In the genomic region with DNA sequence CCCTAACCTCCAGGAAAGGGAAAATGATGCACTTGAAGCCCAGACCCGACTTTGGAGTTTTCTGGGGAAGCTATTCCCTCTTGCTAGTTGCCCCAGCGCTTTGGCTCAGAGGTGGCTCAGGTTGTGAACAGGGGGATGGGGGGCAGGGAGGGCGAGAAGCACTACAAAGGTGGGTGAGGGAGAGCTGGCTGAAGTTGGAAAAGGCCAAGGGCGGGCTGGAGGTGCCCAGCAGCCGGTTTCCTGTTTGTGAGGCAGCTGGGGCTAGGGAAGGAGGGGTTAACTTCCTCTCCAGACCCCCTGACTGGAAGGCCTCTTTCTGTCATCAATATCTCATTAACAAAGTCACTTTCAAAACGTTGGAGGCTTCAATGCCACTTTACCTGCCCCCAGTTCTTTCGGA, we compare ENCODE assay signal across 7 mouse cellular contexts. TPM values are rescaled to one million over a fixed set of nuclear protein-coding genes. Genes with fewer than 3 reads are reported as not detected.
DNase-seq lines count a peak whose midpoint lies in the region; ATAC-seq lines count a peak whose summit lies in the region.

No protein-coding gene starts in this region.

- no peak for ATAC-seq in liver, embryonic 12.5 days
- no peak for ATAC-seq in stomach, embryonic 14.5 days (ENCODE audit: insufficient number of reproducible peaks, insufficient read depth, low FRiP score, low read depth)

- H3K27ac ChIP-seq in liver, embryonic 12.5 days = peak overlapping the region; percentile 37; the same call in 1 of the 2 replicates
- peak overlapping the region; percentile 18; the same call in 1 of the 2 replicates for H3K27ac ChIP-seq in stomach, embryonic 14.5 days (ENCODE audit: low read length)

- 0 out of 2 replicates have a peak overlapping the region, but pooled peaks have one; percentile 13 for H3K9ac ChIP-seq in liver, embryonic 12.5 days
- no peak overlapping the region for H3K9ac ChIP-seq in stomach, embryonic 14.5 days (replicated peaks; ENCODE audit: low read depth, low read length)

- H3K27me3 ChIP-seq in liver, embryonic 12.5 days (replicated peaks) = peaks cover 58% of the 10 kb centered on the region
- no peaks in the 10 kb centered on the region for H3K27me3 ChIP-seq in stomach, embryonic 14.5 days (ENCODE audit: control insufficient read depth, insufficient read depth, low read length)

- WGBS in liver, embryonic 12.5 days (ENCODE audit: insufficient replicate concordance) = 12% methylated on average over 7 of the region's 7 CpGs
- WGBS in stomach, embryonic 14.5 days = 20% methylated on average over 7 of the region's 7 CpGs

- H3K4me3 ChIP-seq in liver, embryonic 12.5 days = peak overlapping the region; percentile 61
- H3K4me3 ChIP-seq in stomach, embryonic 14.5 days (ENCODE audit: low read depth, low read length) = peak overlapping the region; percentile 65

- peaks cover 42% of the 10 kb centered on the region for H3K4me1 ChIP-seq in liver, embryonic 12.5 days
- peaks cover 37% of the 10 kb centered on the region for H3K4me1 ChIP-seq in stomach, embryonic 14.5 days (ENCODE audit: control insufficient read depth, insufficient read depth, low read length)

- no peaks in the 10 kb centered on the region for H3K9me3 ChIP-seq in liver, embryonic 12.5 days (replicated peaks)
- no peaks in the 10 kb centered on the region for H3K9me3 ChIP-seq in stomach, embryonic 14.5 days (ENCODE audit: control insufficient read depth, low read depth, low read length)

- H3K36me3 ChIP-seq in liver, embryonic 12.5 days = no peaks in the 10 kb centered on the region
- H3K36me3 ChIP-seq in stomach, embryonic 14.5 days (ENCODE audit: control insufficient read depth, insufficient read depth, low read length) = no peaks in the 10 kb centered on the region

- DNase-seq in adrenal gland, postnatal 14 days = peak; percentile 58
- peak; percentile 43 for DNase-seq in embryo, embryonic 9.5 days (ENCODE audit: extremely low spot score)
- peak; percentile 24 for DNase-seq in heart, postnatal 4 days
- no peak for DNase-seq in retina, embryonic 14.5 days (ENCODE audit: low spot score)
- no peak for DNase-seq in layer of hippocampus, adult 9-10 months (ENCODE audit: low spot score)

- H3K4me2 ChIP-seq in liver, embryonic 12.5 days = peak overlapping the region; percentile 71
- peak overlapping the region; percentile 95 for H3K4me2 ChIP-seq in stomach, embryonic 14.5 days (replicated peaks; ENCODE audit: low read depth, low read length)

RNA-seq across cellular contexts. Expression of gene Fam43a, which starts 2.4 kb away (rescaled TPM):
- total RNA-seq in adrenal gland, postnatal 14 days (2021) = 33.6 and 48.4 TPM in 2 replicates
- 10 to 100 TPM; 26.2 to 29.0 TPM for total RNA-seq in heart, postnatal 4 days (2021)
- 8.8 and 9.2 TPM in 2 replicates for polyA plus RNA-seq in liver, embryonic 12.5 days (2016; fragmentation: Nextera tagmentation; extraction: Ambion mirVana)
- polyA plus RNA-seq in stomach, embryonic 14.5 days (2014; fragmentation: Nextera tagmentation; extraction: Ambion mirVana) = 9.7 and 11.3 TPM in 2 replicates

RNA-seq across cellular contexts. Expression of gene Lsg1, which starts 14.6 kb away (rescaled TPM):
- total RNA-seq in adrenal gland, postnatal 14 days (2021) = 31.0 and 33.2 TPM in 2 replicates
- total RNA-seq in heart, postnatal 4 days (2021) = 10 to 100 TPM; 31.5 to 33.2 TPM
- 49.2 and 50.9 TPM in 2 replicates for polyA plus RNA-seq in liver, embryonic 12.5 days (2016; fragmentation: Nextera tagmentation; extraction: Ambion mirVana)
- 65.0 and 66.0 TPM in 2 replicates for polyA plus RNA-seq in stomach, embryonic 14.5 days (2014; fragmentation: Nextera tagmentation; extraction: Ambion mirVana)

RNA-seq across cellular contexts. Expression of gene Tmem44, which starts 51.3 kb away (rescaled TPM):
- 6.0 and 9.1 TPM in 2 replicates for total RNA-seq in adrenal gland, postnatal 14 days (2021)
- total RNA-seq in heart, postnatal 4 days (2021) = 10 to 100 TPM; 19.4 to 19.7 TPM
- 1.5 and 1.7 TPM in 2 replicates for polyA plus RNA-seq in liver, embryonic 12.5 days (2016; fragmentation: Nextera tagmentation; extraction: Ambion mirVana)
- polyA plus RNA-seq in stomach, embryonic 14.5 days (2014; fragmentation: Nextera tagmentation; extraction: Ambion mirVana) = 15.2 and 16.0 TPM in 2 replicates

Comparison
In these comparisons a context has a peak if more than half of its experiments do, and no peak if none do; other contexts are left out.
1. DNase-seq: peak in adrenal gland, postnatal 14 days (single experiment), embryo, embryonic 9.5 days (single experiment) and heart, postnatal 4 days (single experiment); none in retina, embryonic 14.5 days (single experiment) and layer of hippocampus, adult 9-10 months (single experiment).